Mouse (Mus musculus): ENCODE measurements around the gene Slc27a5.

- no peak for TF ChIP-seq CTCF (IDR thresholded peaks at IDR 0.05; ENCODE audit: insufficient read depth, low read depth, low read length)
- TF ChIP-seq POLR2A (IDR thresholded peaks at IDR 0.05; ENCODE audit: insufficient read depth, low read depth, low read length), result no peak
Measured at GRCm38 (mm10) chr7:12986906-12987305, 11.1 kb downstream of the Slc27a5 start.
